In the genomic region with DNA sequence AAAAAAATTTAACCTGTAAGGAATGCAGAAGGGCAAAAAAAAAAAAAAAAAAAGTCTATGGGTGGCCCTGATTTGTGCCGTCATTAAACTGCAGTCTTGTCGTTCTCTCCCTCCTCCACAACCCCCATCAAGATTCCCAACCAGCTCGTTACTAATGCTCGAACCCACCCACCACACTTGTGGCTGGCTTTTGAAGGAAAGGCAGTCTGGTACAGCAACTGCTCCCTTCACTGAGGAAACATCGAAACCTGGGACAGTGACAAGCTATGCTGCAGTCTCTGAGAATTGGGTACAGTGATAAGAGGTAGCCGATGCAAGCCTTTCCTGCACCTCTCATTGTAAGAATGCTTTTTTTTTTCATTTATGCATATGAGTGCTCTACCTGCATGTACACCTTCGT, we compare ENCODE assay signal across 7 mouse cellular contexts. TPM values are rescaled to one million over a fixed set of nuclear protein-coding genes. Genes with fewer than 3 reads are reported as not detected.
DNase-seq lines count a peak whose midpoint lies in the region; ATAC-seq and TF ChIP-seq lines count a peak whose summit lies in the region.

No protein-coding gene starts in this region.

- H3K9me3 ChIP-seq in intestine, embryonic 14.5 days (ENCODE audit: control insufficient read depth, low read length) = no peaks in the 10 kb centered on the region
- no peaks in the 10 kb centered on the region for H3K9me3 ChIP-seq in intestine, embryonic 15.5 days
- H3K9me3 ChIP-seq in MEL (replicated peaks; ENCODE audit: insufficient read depth, low read length) = no peaks in the 10 kb centered on the region
- H3K9me3 ChIP-seq in embryonic facial prominence, embryonic 13.5 days = no peaks in the 10 kb centered on the region
- no peaks in the 10 kb centered on the region for H3K9me3 ChIP-seq in liver, embryonic 14.5 days (ENCODE audit: control insufficient read depth, low read length)

- ATAC-seq in intestine, embryonic 14.5 days (replicated peaks; ENCODE audit: low FRiP score, low TSS enrichment, low read depth) = peak; percentile 5; the same call in 1 of the 2 replicates
- no peak for ATAC-seq in intestine, embryonic 15.5 days
- no peak for ATAC-seq in embryonic facial prominence, embryonic 13.5 days (ENCODE audit: insufficient number of reproducible peaks, insufficient read depth, low FRiP score, low TSS enrichment, low read depth)
- ATAC-seq in liver, embryonic 14.5 days (ENCODE audit: insufficient read depth) = no peak
- ATAC-seq in activated CD4-positive, CD25-positive, alpha-beta regulatory T cell, adult 4 months = no peak

- 0 out of 2 replicates have a peak overlapping the region, but pooled peaks have one; percentile 97 for H3K4me3 ChIP-seq in intestine, embryonic 14.5 days (ENCODE audit: low read depth, low read length)
- H3K4me3 ChIP-seq in intestine, embryonic 15.5 days (replicated peaks) = no peak overlapping the region
- no peak overlapping the region for H3K4me3 ChIP-seq in MEL (ENCODE audit: control insufficient read depth in 1 of 2, insufficient read depth in 1 of 2, low read depth in 2 of 2, low read length in 2 of 2)
- peak overlapping the region; percentile 92 for H3K4me3 ChIP-seq in embryonic facial prominence, embryonic 13.5 days
- no peak overlapping the region for H3K4me3 ChIP-seq in liver, embryonic 14.5 days (ENCODE audit: insufficient read depth in 1 of 2, low read depth in 2 of 2, low read length in 2 of 2)

- DNase-seq in intestine, embryonic 14.5 days (ENCODE audit: low spot score) = no peak
- no peak for DNase-seq in MEL (ENCODE audit: low read depth, low spot score)
- DNase-seq in liver, embryonic 14.5 days (ENCODE audit: low read depth in 3 of 3, low spot score in 3 of 3) = no peak
- DNase-seq in gastrocnemius, postnatal 4 days (ENCODE audit: low spot score in 2 of 2) = no peak

- H3K79me2 ChIP-seq in MEL (ENCODE audit: control insufficient read depth, insufficient read depth, low read length, poor library complexity) = peaks cover 42% of the 10 kb centered on the region

- peak overlapping the region; percentile 76; the same call in 1 of the 2 replicates for H3K4me2 ChIP-seq in intestine, embryonic 14.5 days (ENCODE audit: low read length)
- no peak overlapping the region for H3K4me2 ChIP-seq in intestine, embryonic 15.5 days (replicated peaks)
- peak overlapping the region; percentile 94 for H3K4me2 ChIP-seq in embryonic facial prominence, embryonic 13.5 days
- H3K4me2 ChIP-seq in liver, embryonic 14.5 days (ENCODE audit: low read depth) = peak overlapping the region; percentile 80

- H3K9ac ChIP-seq in intestine, embryonic 14.5 days (ENCODE audit: low read length) = no peak overlapping the region
- no peak overlapping the region for H3K9ac ChIP-seq in intestine, embryonic 15.5 days
- H3K9ac ChIP-seq in MEL (ENCODE audit: control insufficient read depth, low read depth, low read length, poor library complexity, severe bottlenecking) = no peak overlapping the region; the same call in 1 of the 2 replicates
- H3K9ac ChIP-seq in embryonic facial prominence, embryonic 13.5 days = no peak overlapping the region; the same call in 1 of the 2 replicates
- no peak overlapping the region for H3K9ac ChIP-seq in liver, embryonic 14.5 days (replicated peaks)

- 81% methylated on average over 7 of the region's 7 CpGs for WGBS in intestine, embryonic 14.5 days
- WGBS in intestine, embryonic 15.5 days = 75% methylated on average over 7 of the region's 7 CpGs
- WGBS in embryonic facial prominence, embryonic 13.5 days = 74% methylated on average over 7 of the region's 7 CpGs
- WGBS in liver, embryonic 14.5 days (ENCODE audit: insufficient replicate concordance) = 74% methylated on average over 7 of the region's 7 CpGs

- peaks cover 15% of the 10 kb centered on the region for H3K4me1 ChIP-seq in intestine, embryonic 14.5 days (replicated peaks; ENCODE audit: control insufficient read depth, insufficient read depth, low read length)
- H3K4me1 ChIP-seq in intestine, embryonic 15.5 days (replicated peaks) = peaks cover 20% of the 10 kb centered on the region
- peaks cover 5 to 10% of the 10 kb centered on the region in 2 experiments; a peak in 3 of 4 replicates for H3K4me1 ChIP-seq in MEL (ENCODE audit: control insufficient read depth in 1 of 2, insufficient read depth in 2 of 2, low read length in 2 of 2)
- H3K4me1 ChIP-seq in embryonic facial prominence, embryonic 13.5 days = peaks cover 20% of the 10 kb centered on the region
- peaks cover 14 to 22% of the 10 kb centered on the region in 2 experiments for H3K4me1 ChIP-seq in liver, embryonic 14.5 days (replicated peaks; ENCODE audit: control insufficient read depth in 2 of 2, insufficient read depth in 2 of 2, low read length in 1 of 2)

- TF ChIP-seq POLR2A in MEL (IDR thresholded peaks at IDR 0.05; ENCODE audit: control insufficient read depth in 1 of 2, insufficient read depth in 1 of 2, low read depth in 1 of 2, low read length in 2 of 2, poor library complexity in 1 of 2) = no peak

- H3K27ac ChIP-seq in intestine, embryonic 14.5 days (ENCODE audit: low read depth) = no peak overlapping the region; the same call in 1 of the 2 replicates
- H3K27ac ChIP-seq in intestine, embryonic 15.5 days = no peak overlapping the region
- H3K27ac ChIP-seq in MEL (ENCODE audit: control insufficient read depth, low read depth, low read length) = peak overlapping the region; percentile 76; the same call in 1 of the 2 replicates
- no peak overlapping the region for H3K27ac ChIP-seq in embryonic facial prominence, embryonic 13.5 days
- H3K27ac ChIP-seq in liver, embryonic 14.5 days = no peak overlapping the region

- TF ChIP-seq EP300 in MEL (IDR thresholded peaks at IDR 0.05; ENCODE audit: low read depth in 1 of 2, low read length in 2 of 2) = no peak
- TF ChIP-seq EP300 in liver, embryonic 14.5 days (IDR thresholded peaks at IDR 0.05; ENCODE audit: low read depth) = no peak

- no peak for TF ChIP-seq RAD21 in MEL (IDR thresholded peaks at IDR 0.05; ENCODE audit: low read depth, low read length)

- H3K36me3 ChIP-seq in intestine, embryonic 14.5 days (ENCODE audit: control insufficient read depth, insufficient read depth, low read length) = peaks cover 37% of the 10 kb centered on the region
- peaks cover 17% of the 10 kb centered on the region; the same call in 1 of the 2 replicates for H3K36me3 ChIP-seq in intestine, embryonic 15.5 days
- peaks cover 15 to 20% of the 10 kb centered on the region in 2 experiments for H3K36me3 ChIP-seq in MEL (ENCODE audit: control insufficient read depth in 1 of 2, insufficient read depth in 2 of 2, low read length in 2 of 2)
- peaks cover 35% of the 10 kb centered on the region for H3K36me3 ChIP-seq in embryonic facial prominence, embryonic 13.5 days
- H3K36me3 ChIP-seq in liver, embryonic 14.5 days (replicated peaks; ENCODE audit: control insufficient read depth, insufficient read depth, low read depth) = peaks cover 19% of the 10 kb centered on the region

- no peaks in the 10 kb centered on the region for H3K27me3 ChIP-seq in intestine, embryonic 14.5 days (replicated peaks; ENCODE audit: control insufficient read depth, insufficient read depth, low read length)
- no peaks in the 10 kb centered on the region for H3K27me3 ChIP-seq in intestine, embryonic 15.5 days (replicated peaks)
- H3K27me3 ChIP-seq in MEL (ENCODE audit: control insufficient read depth in 1 of 2, insufficient read depth in 2 of 2, low read length in 2 of 2) = no peaks in the 10 kb centered on the region
- no peaks in the 10 kb centered on the region for H3K27me3 ChIP-seq in embryonic facial prominence, embryonic 13.5 days
- no peaks in the 10 kb centered on the region for H3K27me3 ChIP-seq in liver, embryonic 14.5 days (ENCODE audit: control insufficient read depth, insufficient read depth, low read length)

- TF ChIP-seq CTCF in MEL (IDR thresholded peaks at IDR 0.05 in 2 of 3, conservative IDR thresholded peaks at IDR 0.05 in 1 of 3; ENCODE audit: control insufficient read depth in 1 of 3, insufficient read depth in 1 of 3, low read depth in 2 of 3, low read length in 3 of 3, poor library complexity in 1 of 3, severe bottlenecking in 1 of 3) = no peak
- no peak for TF ChIP-seq CTCF in liver, embryonic 14.5 days (IDR thresholded peaks at IDR 0.05; ENCODE audit: low read depth)

TF ChIP-seq in MEL, 35 proteins besides CTCF, POLR2A, EP300 and RAD21 (continues in another document):
- no peak for TF ChIP-seq MAFK (IDR thresholded peaks at IDR 0.05; ENCODE audit: borderline replicate concordance, low read depth, low read length)
- TF ChIP-seq MAZ (IDR thresholded peaks at IDR 0.05; ENCODE audit: low read depth, low read length) = no peak
- TF ChIP-seq ZMIZ1 (IDR thresholded peaks at IDR 0.05; ENCODE audit: low read depth, low read length) = no peak
- TF ChIP-seq CHD1 (IDR thresholded peaks at IDR 0.05; ENCODE audit: low read depth, low read length) = no peak

RNA-seq across cellular contexts. Expression of a gene that starts 0.8 kb away (rescaled TPM):
- polyA plus RNA-seq in intestine, embryonic 14.5 days (2014; fragmentation: Nextera tagmentation; extraction: Ambion mirVana) = 297 TPM in 2 replicates
- 295 and 300 TPM in 2 replicates for polyA plus RNA-seq in intestine, embryonic 15.5 days (2015; fragmentation: Nextera tagmentation; extraction: Ambion mirVana)
- 618 and 676 TPM in 2 replicates for total RNA-seq in MEL (2012; rRNA removed)
- polyA plus RNA-seq in MEL (2012; ENCODE audit: insufficient read depth in 1 of 2, insufficient read length in 2 of 2, low read depth in 1 of 2, low replicate concordance in 2 of 2, missing spikeins in 1 of 2) = 100 to 1,000 TPM in 1 of 2 experiments, not detected in 1; 886 TPM
- polyA plus RNA-seq in embryonic facial prominence, embryonic 13.5 days (2015; fragmentation: Nextera tagmentation; extraction: Ambion mirVana) = 180 and 207 TPM in 2 replicates
- 18.2 and 44.0 TPM in 2 replicates for polyA plus RNA-seq in liver, embryonic 14.5 days (2012; rRNA removed)
- 137 and 143 TPM in 2 replicates for polyA plus RNA-seq in liver, embryonic 14.5 days (2014; fragmentation: Nextera tagmentation; extraction: Ambion mirVana)
- polyA plus RNA-seq in activated CD4-positive, CD25-positive, alpha-beta regulatory T cell, adult 4 months (2017; shearing (Covaris generic)) = 100 to 1,000 TPM in 1 of 2 experiments, 10 to 100 TPM in 1; 59.0 to 102 TPM
- 100 to 1,000 TPM; 108 to 118 TPM for total RNA-seq in gastrocnemius, postnatal 4 days (2021)

RNA-seq across cellular contexts. Expression of a gene that starts 24.4 kb away (rescaled TPM):
- 26.5 and 26.6 TPM in 2 replicates for polyA plus RNA-seq in intestine, embryonic 14.5 days (2014; fragmentation: Nextera tagmentation; extraction: Ambion mirVana)
- 24.8 and 30.0 TPM in 2 replicates for polyA plus RNA-seq in intestine, embryonic 15.5 days (2015; fragmentation: Nextera tagmentation; extraction: Ambion mirVana)
- total RNA-seq in MEL (2012; rRNA removed) = 24.4 and 25.9 TPM in 2 replicates
- polyA plus RNA-seq in MEL (2012; ENCODE audit: insufficient read depth in 1 of 2, insufficient read length in 2 of 2, low read depth in 1 of 2, low replicate concordance in 2 of 2, missing spikeins in 1 of 2) = 10 to 100 TPM in 1 of 2 experiments, not detected in 1; 25.9 TPM
- 25.3 and 31.7 TPM in 2 replicates for polyA plus RNA-seq in embryonic facial prominence, embryonic 13.5 days (2015; fragmentation: Nextera tagmentation; extraction: Ambion mirVana)
- 2.1 and 5.2 TPM in 2 replicates for polyA plus RNA-seq in liver, embryonic 14.5 days (2012; rRNA removed)
- polyA plus RNA-seq in liver, embryonic 14.5 days (2014; fragmentation: Nextera tagmentation; extraction: Ambion mirVana) = 9.6 and 11.2 TPM in 2 replicates
- 10 to 100 TPM; 16.6 to 19.5 TPM for polyA plus RNA-seq in activated CD4-positive, CD25-positive, alpha-beta regulatory T cell, adult 4 months (2017; shearing (Covaris generic))
- total RNA-seq in gastrocnemius, postnatal 4 days (2021) = 10 to 100 TPM; 10.3 to 10.4 TPM

Comparison
In these comparisons a context has a peak if more than half of its experiments do, and no peak if none do; other contexts are left out.
1. H3K4me3 ChIP-seq: peak in intestine, embryonic 14.5 days (single experiment) and embryonic facial prominence, embryonic 13.5 days (single experiment); none in intestine, embryonic 15.5 days (single experiment), MEL (0 of 2) and liver, embryonic 14.5 days (0 of 2).